Mouse (Mus musculus) ES-E14 (cell line): ENCODE measurements at regions not wholly inside any gene's neighbourhood (a gene's known extent, or its start where the extent isn't known, plus 50 kb on each side); places are given as distances from the start of the nearest gene placed in this dataset.

Experiments used
- HCFC1 ChIP-seq: IDR thresholded peaks from 2 replicates; pipeline ENCODE4 v1.6.1; 2012; ENCODE audit warnings: low read length, inconsistent platforms, borderline replicate concordance; ENCODE audit not compliant: insufficient read depth
- MAFK ChIP-seq: IDR thresholded peaks from 2 replicates; pipeline ENCODE4 v1.6.1; 2014; ENCODE audit warnings: mild to moderate bottlenecking, low read depth, low read length, inconsistent platforms; ENCODE audit not compliant: insufficient read depth
- ZC3H11A ChIP-seq: IDR thresholded peaks from 2 replicates; pipeline ENCODE4 v1.6.1; 2012; ENCODE audit warnings: low read depth, mild to moderate bottlenecking, inconsistent platforms, low read length, borderline replicate concordance

DNA sequence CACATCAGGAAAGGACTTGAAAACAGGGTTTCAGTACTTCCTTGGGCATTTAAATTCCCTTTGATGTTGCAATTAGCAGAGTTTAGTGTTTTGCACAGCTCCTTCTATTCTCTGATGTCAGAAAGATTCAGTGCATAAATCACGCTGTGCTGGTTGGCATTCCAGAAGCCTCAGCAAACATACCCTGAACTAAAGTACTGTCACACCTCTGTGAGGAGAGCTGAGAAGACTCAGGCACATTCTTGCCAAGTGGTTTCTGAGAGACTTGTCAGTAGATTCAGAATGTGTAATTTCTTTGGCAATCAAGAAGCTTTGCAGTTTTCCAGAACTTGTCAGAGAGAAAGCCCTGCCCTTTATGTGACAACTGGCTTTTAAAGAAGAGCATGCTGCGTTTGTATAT, 192.4 kb upstream of the 2610001J05Rik start:
- no peak for TF ChIP-seq MAFK
- TF ChIP-seq ZC3H11A: no peak
- no peak for TF ChIP-seq HCFC1
